8 mouse cellular contexts compared by ENCODE assay signal in genomic region chrX:137019310-137019709, GRCm38 (mm10). TPM values are rescaled to one million over a fixed set of nuclear protein-coding genes. Genes with fewer than 3 reads are reported as not detected.
DNase-seq lines count a peak whose midpoint lies in the region; ATAC-seq lines count a peak whose summit lies in the region.

No protein-coding gene starts in this region.

- H3K4me3 ChIP-seq in intestine, embryonic 15.5 days (replicated peaks), result no peak overlapping the region

- no peak overlapping the region for H3K9ac ChIP-seq in intestine, embryonic 15.5 days

- no peak overlapping the region for H3K27ac ChIP-seq in intestine, embryonic 15.5 days

- H3K36me3 ChIP-seq in intestine, embryonic 15.5 days, result no peaks in the 10 kb centered on the region

- DNase-seq in ovary, postnatal 36 days (ENCODE audit: low spot score), result peak; percentile 35
- no peak for DNase-seq in ovary, postnatal 10 days (ENCODE audit: low spot score)
- DNase-seq in brain, adult 2 months (ENCODE audit: low read depth, low spot score), result peak; percentile 74
- peak; percentile 60 for DNase-seq in liver
- peak; percentile 31 to 57 for DNase-seq in natural killer cell, adult 2 months (ENCODE audit: low spot score in 2 of 2)
- DNase-seq in thymus, postnatal 0 days (ENCODE audit: low spot score), result peak; percentile 62

- peak; percentile 54; the same call in 1 of the 2 replicates for ATAC-seq in erythroid progenitor cell, adult 5-6 weeks (replicated peaks; ENCODE audit: low FRiP score, poor library complexity, severe bottlenecking)
- peak; percentile 63 for ATAC-seq in intestine, embryonic 15.5 days

- no peaks in the 10 kb centered on the region for H3K9me3 ChIP-seq in intestine, embryonic 15.5 days

- 18% methylated on average over 1 of the region's 1 CpGs for WGBS in intestine, embryonic 15.5 days

- no peaks in the 10 kb centered on the region for H3K27me3 ChIP-seq in intestine, embryonic 15.5 days (replicated peaks)

- H3K4me2 ChIP-seq in intestine, embryonic 15.5 days (replicated peaks), result no peak overlapping the region

- no peaks in the 10 kb centered on the region for H3K4me1 ChIP-seq in intestine, embryonic 15.5 days (replicated peaks)

RNA-seq across cellular contexts. Expression of gene Slc25a53, which starts 18.8 kb away (rescaled TPM):
- 1.4 and 1.7 TPM in 2 replicates for total RNA-seq in erythroid progenitor cell, adult 5-6 weeks (2015; ENCODE audit: low replicate concordance)
- total RNA-seq in erythroid progenitor cell, adult 5-6 weeks (2017; ENCODE audit: low replicate concordance), result 0.91 and 4.5 TPM in 2 replicates
- 7.5 and 7.9 TPM in 2 replicates for polyA plus RNA-seq in intestine, embryonic 15.5 days (2015; fragmentation: Nextera tagmentation; extraction: Ambion mirVana)
- 12.1 and 12.3 TPM in 2 replicates for polyA plus RNA-seq in thymus, postnatal 0 days (2015; fragmentation: Nextera tagmentation; extraction: Ambion mirVana)

RNA-seq across cellular contexts. Expression of gene Zcchc18, which starts 26.4 kb away (rescaled TPM):
- total RNA-seq in erythroid progenitor cell, adult 5-6 weeks (2015; ENCODE audit: low replicate concordance), result 0.72 TPM in 1 of 2 replicates, not detected in the other
- 0.64 TPM in 1 of 2 replicates, not detected in the other for total RNA-seq in erythroid progenitor cell, adult 5-6 weeks (2017; ENCODE audit: low replicate concordance)
- 15.5 and 17.8 TPM in 2 replicates for polyA plus RNA-seq in intestine, embryonic 15.5 days (2015; fragmentation: Nextera tagmentation; extraction: Ambion mirVana)
- 2.7 and 3.5 TPM in 2 replicates for polyA plus RNA-seq in thymus, postnatal 0 days (2015; fragmentation: Nextera tagmentation; extraction: Ambion mirVana)

RNA-seq across cellular contexts. Expression of gene Fam199x, which starts 30.1 kb away (rescaled TPM):
- total RNA-seq in erythroid progenitor cell, adult 5-6 weeks (2015; ENCODE audit: low replicate concordance), result 0.36 and 4.2 TPM in 2 replicates
- total RNA-seq in erythroid progenitor cell, adult 5-6 weeks (2017; ENCODE audit: low replicate concordance), result 1.1 and 1.3 TPM in 2 replicates
- polyA plus RNA-seq in intestine, embryonic 15.5 days (2015; fragmentation: Nextera tagmentation; extraction: Ambion mirVana), result 5.1 and 6.3 TPM in 2 replicates
- polyA plus RNA-seq in thymus, postnatal 0 days (2015; fragmentation: Nextera tagmentation; extraction: Ambion mirVana), result 3.7 and 4.0 TPM in 2 replicates

RNA-seq across cellular contexts. Expression of gene Tmsb15b1, which starts 42.6 kb away (rescaled TPM):
- not detected in 2 replicates for total RNA-seq in erythroid progenitor cell, adult 5-6 weeks (2015; ENCODE audit: low replicate concordance)
- total RNA-seq in erythroid progenitor cell, adult 5-6 weeks (2017; ENCODE audit: low replicate concordance), result not detected in 2 replicates
- 21.5 and 24.8 TPM in 2 replicates for polyA plus RNA-seq in intestine, embryonic 15.5 days (2015; fragmentation: Nextera tagmentation; extraction: Ambion mirVana)
- 47.4 and 55.3 TPM in 2 replicates for polyA plus RNA-seq in thymus, postnatal 0 days (2015; fragmentation: Nextera tagmentation; extraction: Ambion mirVana)

RNA-seq across cellular contexts. Expression of gene Tmsb15l, which starts 42.6 kb away (rescaled TPM):
- total RNA-seq in erythroid progenitor cell, adult 5-6 weeks (2015; ENCODE audit: low replicate concordance), result not detected in 2 replicates
- total RNA-seq in erythroid progenitor cell, adult 5-6 weeks (2017; ENCODE audit: low replicate concordance), result not detected in 2 replicates
- polyA plus RNA-seq in intestine, embryonic 15.5 days (2015; fragmentation: Nextera tagmentation; extraction: Ambion mirVana), result 3.2 and 6.3 TPM in 2 replicates
- polyA plus RNA-seq in thymus, postnatal 0 days (2015; fragmentation: Nextera tagmentation; extraction: Ambion mirVana), result 4.0 and 9.2 TPM in 2 replicates
